Mouse (Mus musculus) myocyte (in vitro differentiated cells): ENCODE results near the gene Itm2b. TPM values are rescaled to one million over a fixed set of nuclear protein-coding genes. Genes with fewer than 3 reads are reported as not detected.

ENCODE experiments used
- H3K27me3 ChIP-seq: one replicate; pipeline ENCODE4 v1.6.1; 2011; ENCODE audit not compliant: control insufficient read depth, insufficient read depth, insufficient read length
- H3K36me3 ChIP-seq: one replicate; pipeline ENCODE4 v1.6.1; 2011; ENCODE audit not compliant: control insufficient read depth, insufficient read depth
- H3K4me2 ChIP-seq: one replicate; pipeline ENCODE4 v1.6.1; 2011; ENCODE audit warnings: low read depth, control low read depth
- H3K4me3 ChIP-seq: one replicate; pipeline ENCODE4 v1.5.1; 2011; ENCODE audit warnings: mild to moderate bottlenecking, control low read depth, moderate library complexity
- H3K79me2 ChIP-seq: one replicate; pipeline ENCODE4 v1.6.1; 2011; ENCODE audit not compliant: control insufficient read depth, insufficient read depth
- H3ac ChIP-seq: one replicate; pipeline ENCODE4 v1.6.1; 2011; ENCODE audit not compliant: control insufficient read depth, insufficient read length
- CEBPB ChIP-seq: IDR thresholded peaks from 2 replicates; pipeline ENCODE4 v1.6.1; 2011; ENCODE audit warnings: mild to moderate bottlenecking, moderate library complexity; ENCODE audit not compliant: poor library complexity, insufficient read depth, severe bottlenecking
- E2F4 ChIP-seq: IDR thresholded peaks from one replicate; pipeline ENCODE4 v1.6.1; 2011; ENCODE audit warnings: mild to moderate bottlenecking, control low read depth, moderate library complexity; ENCODE audit not compliant: insufficient read depth
- MAX ChIP-seq: IDR thresholded peaks from one replicate; pipeline ENCODE4 v1.6.1; 2011; ENCODE audit warnings: low read depth, mild to moderate bottlenecking, control low read depth
- MYOD1 ChIP-seq, 3 experiments: IDR thresholded peaks; one replicate each; pipeline ENCODE4 v1.6.1; 2011; ENCODE audit warnings: control low read depth in 2 of 3, low read depth in 2 of 3, mild to moderate bottlenecking in 2 of 3, moderate library complexity in 1 of 3; ENCODE audit not compliant: insufficient read length in 2 of 3, control insufficient read depth in 1 of 3
- MYOG ChIP-seq, 3 experiments: IDR thresholded peaks; one replicate each; pipeline ENCODE4 v1.6.1; 2011; ENCODE audit warnings: control low read depth in 2 of 3, low read depth in 2 of 3, mild to moderate bottlenecking in 2 of 3; ENCODE audit not compliant: insufficient read length in 2 of 3, control insufficient read depth in 1 of 3, insufficient read depth in 1 of 3
- POLR2A ChIP-seq: IDR thresholded peaks from one replicate; pipeline ENCODE4 v1.6.1; 2011; ENCODE audit warnings: low read depth, mild to moderate bottlenecking, control low read depth, moderate library complexity; ENCODE audit not compliant: insufficient read length
- POLR2AphosphoS2 ChIP-seq: IDR thresholded peaks from one replicate; pipeline ENCODE4 v1.6.1; 2011; ENCODE audit warnings: low read depth, control low read depth; ENCODE audit not compliant: insufficient read length
- REST ChIP-seq: IDR thresholded peaks from one replicate; pipeline ENCODE4 v1.6.1; 2011; ENCODE audit warnings: mild to moderate bottlenecking, control low read depth, moderate library complexity; ENCODE audit not compliant: insufficient read depth, insufficient read length
- SRF ChIP-seq: IDR thresholded peaks from one replicate; pipeline ENCODE4 v1.6.1; 2011; ENCODE audit warnings: low read depth; ENCODE audit not compliant: control insufficient read depth, insufficient read length
- TCF12 ChIP-seq: IDR thresholded peaks from one replicate; pipeline ENCODE4 v1.6.1; 2011; ENCODE audit warnings: mild to moderate bottlenecking, control low read depth; ENCODE audit not compliant: poor library complexity, insufficient read depth, severe bottlenecking
- TCF3 ChIP-seq: IDR thresholded peaks from one replicate; pipeline ENCODE4 v1.6.1; 2011; ENCODE audit warnings: low read depth, control low read depth; ENCODE audit not compliant: insufficient read length
- USF1 ChIP-seq: IDR thresholded peaks from one replicate; pipeline ENCODE4 v1.6.1; 2011; ENCODE audit warnings: low read depth, mild to moderate bottlenecking, control low read depth, moderate library complexity
- polyA plus RNA-seq: library from polyadenylated mRNA; unstranded; fragments of >200 nt; fragmentation: generic; extraction: Trizol; gene quantifications from one replicate; pipeline ENCODE4 v1.2.1, GENCODE M21; 2012; ENCODE audit warnings: missing spikeins

Gene Itm2b
- polyA plus RNA-seq, 1 experiment: 530 TPM

DNA sequence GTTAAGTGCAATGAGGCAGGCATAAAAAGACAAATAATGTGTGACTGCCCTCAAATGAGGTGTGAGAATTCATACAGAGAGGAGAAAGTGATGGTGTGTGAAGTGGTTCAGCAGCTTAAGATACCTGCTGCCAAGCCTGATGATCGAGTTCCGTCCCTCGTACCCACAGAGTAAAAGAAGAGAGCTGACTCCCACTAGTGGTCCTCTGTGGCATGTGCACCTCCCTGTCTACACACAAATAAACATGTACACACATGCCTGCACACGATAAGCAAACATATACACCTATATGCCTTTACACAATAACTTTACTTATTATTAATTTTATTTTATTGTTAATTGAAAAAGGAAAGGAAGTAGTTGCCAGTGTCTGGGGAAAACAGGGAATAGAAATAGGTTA lies 39.5 kb downstream of the Itm2b start:
- no peak for TF ChIP-seq REST
- TF ChIP-seq MAX: no peak
- no peak for TF ChIP-seq MYOG (IDR thresholded peaks at IDR 0.05; ENCODE audit: control insufficient read depth in 1 of 3, insufficient read depth in 1 of 3, insufficient read length in 2 of 3, low read depth in 2 of 3)
- no peak for TF ChIP-seq TCF3
- no peak for TF ChIP-seq SRF
- no peak for TF ChIP-seq CEBPB
- TF ChIP-seq TCF12: no peak
- TF ChIP-seq POLR2A: no peak
- no peak for TF ChIP-seq USF1
- TF ChIP-seq POLR2AphosphoS2: no peak
- TF ChIP-seq E2F4: no peak
- Histone ChIP-seq H3K27me3 (no peaks in the 10 kb centered on the region), H3K79me2 (no peaks in the 10 kb centered on the region), H3K4me3 (no peak overlapping the region), H3K4me2 (no peak overlapping the region), H3K36me3 (peaks cover 9% of the 10 kb centered on the region), H3ac (no peak overlapping the region)

DNA sequence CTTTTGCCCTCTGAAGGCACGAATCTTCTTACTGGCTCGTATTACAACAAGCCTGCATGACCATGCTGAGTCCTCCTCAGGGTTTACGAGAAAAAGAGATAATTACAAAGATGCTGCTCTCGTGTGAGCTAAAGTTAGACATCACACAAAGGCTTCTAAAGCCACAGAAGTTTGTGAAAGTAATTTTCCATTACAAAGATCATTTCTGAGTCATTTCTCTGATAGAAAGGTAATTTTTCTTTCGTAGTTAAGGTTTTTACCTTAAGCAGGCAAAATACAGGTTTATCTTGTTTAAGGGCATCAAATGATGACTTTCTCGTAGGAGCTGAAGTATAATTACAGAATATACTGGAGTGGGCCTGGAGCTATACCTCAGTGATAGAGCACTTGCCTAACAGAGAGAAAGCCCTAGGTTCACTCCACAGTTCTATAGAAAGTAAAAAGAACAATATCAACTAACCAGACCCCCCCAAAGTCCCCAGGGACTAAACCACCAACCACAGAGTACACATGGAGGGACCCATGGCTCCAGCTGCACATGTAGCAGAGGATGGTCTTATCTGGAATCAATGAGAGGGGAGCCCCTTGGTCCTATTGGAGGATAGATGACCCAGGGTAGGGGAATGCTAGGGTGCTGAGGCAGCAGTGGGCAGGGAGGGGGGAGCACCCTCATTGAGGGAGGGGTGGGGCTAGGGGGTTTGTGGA lies 44.9 kb downstream of the Itm2b start:
- H3K4me3 ChIP-seq: no peak overlapping the region
- no peaks in the 10 kb centered on the region for H3K27me3 ChIP-seq
- H3ac ChIP-seq: no peak overlapping the region
- TF ChIP-seq SRF (no peak), CEBPB (no peak), TCF12 (no peak), POLR2AphosphoS2 (no peak), REST (no peak), MYOG (IDR thresholded peaks at IDR 0.05; ENCODE audit: control insufficient read depth in 1 of 3, insufficient read depth in 1 of 3, insufficient read length in 2 of 3, low read depth in 2 of 3) (no peak), MYOD1 (IDR thresholded peaks at IDR 0.05; ENCODE audit: control insufficient read depth in 1 of 3, insufficient read length in 2 of 3, low read depth in 2 of 3) (no peak), USF1 (no peak), POLR2A (no peak), MAX (no peak), E2F4 (no peak), TCF3 (no peak)
- H3K4me2 ChIP-seq: peak overlapping the region; percentile 10
- no peaks in the 10 kb centered on the region for H3K79me2 ChIP-seq
- H3K36me3 ChIP-seq: peaks cover 6% of the 10 kb centered on the region

DNA sequence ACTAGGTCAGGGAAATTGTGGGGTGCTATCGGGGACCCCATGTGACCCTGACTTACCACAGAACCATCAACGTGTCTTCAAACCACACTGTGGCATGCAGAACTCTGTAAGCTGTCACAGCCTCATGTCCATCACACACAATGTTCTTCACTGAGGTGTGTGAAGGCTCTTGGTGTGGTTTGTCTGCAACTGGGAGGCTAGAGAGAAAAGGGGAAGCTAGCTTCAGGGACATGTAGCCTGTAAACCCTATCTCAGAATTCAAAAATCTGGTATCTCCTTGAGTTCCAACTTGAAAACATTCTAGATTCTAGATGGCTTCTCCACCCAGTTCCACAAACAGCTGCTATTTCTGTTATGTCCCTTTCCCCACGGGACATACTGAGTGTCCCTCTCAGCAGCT lies 45.5 kb downstream of the Itm2b start:
- H3ac ChIP-seq: no peak overlapping the region
- no peak overlapping the region for H3K4me3 ChIP-seq
- H3K79me2 ChIP-seq: no peaks in the 10 kb centered on the region
- peak overlapping the region; percentile 10 for H3K4me2 ChIP-seq
- TF ChIP-seq TCF3 (no peak), POLR2A (no peak), USF1 (no peak), MYOD1 (IDR thresholded peaks at IDR 0.05; ENCODE audit: control insufficient read depth in 1 of 3, insufficient read length in 2 of 3, low read depth in 2 of 3) (no peak), CEBPB (no peak), MAX (no peak), MYOG (IDR thresholded peaks at IDR 0.05; ENCODE audit: control insufficient read depth in 1 of 3, insufficient read depth in 1 of 3, insufficient read length in 2 of 3, low read depth in 2 of 3) (no peak), TCF12 (no peak), REST (no peak), POLR2AphosphoS2 (no peak), SRF (no peak), E2F4 (no peak)
- H3K36me3 ChIP-seq: peaks cover 6% of the 10 kb centered on the region
- H3K27me3 ChIP-seq: no peaks in the 10 kb centered on the region

DNA sequence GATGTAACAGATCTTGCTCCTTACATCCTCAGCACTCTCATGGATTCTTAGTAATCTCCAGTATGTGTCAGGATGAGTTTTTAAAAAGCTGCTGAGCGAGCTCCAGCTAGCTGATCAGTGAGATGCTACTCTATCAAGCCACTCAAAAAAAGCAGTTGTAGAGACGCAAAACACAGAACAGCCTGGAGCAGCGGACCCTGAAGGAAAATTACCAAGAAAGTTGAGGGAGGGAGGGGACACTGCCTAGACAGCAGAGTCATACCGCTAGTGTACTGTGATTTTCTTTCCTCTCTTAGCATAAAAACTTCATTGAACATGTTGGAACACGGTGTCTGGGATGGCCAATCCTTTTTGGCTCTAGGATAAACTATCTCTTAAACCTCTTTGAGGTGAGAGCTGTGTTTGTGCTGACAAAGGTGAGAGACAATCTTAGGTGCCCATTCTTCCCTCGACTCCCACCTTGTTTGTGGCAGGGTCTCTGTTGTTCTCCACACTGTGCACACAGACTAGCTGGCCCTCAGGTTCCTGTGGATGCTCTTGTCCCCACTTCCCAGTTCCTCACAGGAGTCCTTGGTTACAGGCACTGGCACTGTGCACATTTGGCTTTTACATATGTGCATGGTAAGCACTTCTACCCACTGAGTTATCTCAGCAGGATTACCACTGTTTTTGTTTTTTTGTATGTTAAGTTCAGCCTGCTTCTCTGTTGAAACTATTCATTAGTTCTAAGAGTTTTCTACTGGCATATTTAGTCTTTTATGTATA lies 48.6 kb downstream of the Itm2b start:
- H3K79me2 ChIP-seq: no peaks in the 10 kb centered on the region
- H3K27me3 ChIP-seq: no peaks in the 10 kb centered on the region
- H3K36me3 ChIP-seq: peaks cover 6% of the 10 kb centered on the region
- no peak overlapping the region for H3K4me2 ChIP-seq
- no peak for TF ChIP-seq USF1
- TF ChIP-seq REST: no peak
- no peak for TF ChIP-seq TCF3
- no peak for TF ChIP-seq MYOD1 (IDR thresholded peaks at IDR 0.05; ENCODE audit: control insufficient read depth in 1 of 3, insufficient read length in 2 of 3, low read depth in 2 of 3)
- TF ChIP-seq POLR2AphosphoS2: no peak
- TF ChIP-seq TCF12: no peak
- TF ChIP-seq POLR2A: no peak
- no peak overlapping the region for H3K4me3 ChIP-seq
- H3ac ChIP-seq: no peak overlapping the region
